Mouse (Mus musculus): ENCODE data around the gene Ccdc167. TPM values are rescaled to one million over a fixed set of nuclear protein-coding genes. Genes with fewer than 3 reads are reported as not detected.

Gene Ccdc167
- polyA plus RNA-seq, 1 experiment from 2014 or later = 12.0 TPM

- H3K4me2 ChIP-seq (replicated peaks) = no peak overlapping the region
- WGBS = 67% methylated on average over 7 of the region's 7 CpGs
- H3K9me3 ChIP-seq = no peaks in the 10 kb centered on the region
- ATAC-seq = no peak
- no peaks in the 10 kb centered on the region for H3K36me3 ChIP-seq
- H3K4me1 ChIP-seq (replicated peaks) = peaks cover 73% of the 10 kb centered on the region
- H3K9ac ChIP-seq (replicated peaks) = no peak overlapping the region
- H3K27ac ChIP-seq = 0 out of 2 replicates have a peak overlapping the region, but pooled peaks have one; percentile 49
- no peaks in the 10 kb centered on the region for H3K27me3 ChIP-seq
- no peak overlapping the region for H3K4me3 ChIP-seq (replicated peaks)
These were observed 4.3 kb downstream of the Ccdc167 start for GRCm38 (mm10) chr17:29712565-29712964.

DNA sequence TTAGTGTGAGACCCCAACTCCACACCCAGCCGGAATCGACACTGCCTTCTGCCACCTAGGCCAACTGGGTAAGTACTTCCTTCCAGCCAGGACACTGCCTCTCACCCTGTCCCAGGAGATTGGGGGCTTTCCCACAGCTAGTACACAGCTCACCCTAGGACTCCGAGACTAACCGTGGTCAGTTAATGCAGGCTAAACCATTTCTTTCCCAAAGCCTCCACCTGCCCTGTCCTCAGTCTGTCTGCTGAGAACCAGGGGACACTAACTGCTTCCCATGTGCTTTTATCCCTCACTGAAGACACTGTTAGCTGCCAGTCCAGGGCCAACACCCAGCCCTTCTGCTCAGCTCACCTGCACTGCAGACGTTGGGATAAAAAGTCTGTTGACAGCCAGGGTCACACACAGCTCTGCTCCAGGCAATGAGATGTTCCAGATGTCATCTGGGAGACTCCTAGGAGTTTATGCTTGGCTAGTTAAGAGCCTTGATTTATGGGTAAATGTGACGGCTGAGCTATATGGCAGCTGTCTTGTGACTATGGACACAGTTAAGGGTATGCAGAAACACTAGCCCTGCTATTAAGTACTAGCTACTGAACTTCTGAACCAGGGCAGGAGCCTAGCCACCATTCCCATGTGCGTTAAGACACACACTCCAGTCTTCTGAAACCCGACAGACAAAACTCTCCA, 5.0 kb downstream of the Ccdc167 start:
- Histone ChIP-seq H3K27ac (peak overlapping the region; percentile 49; the same call in 1 of the 2 replicates), H3K27me3 (no peaks in the 10 kb centered on the region), H3K4me3 (replicated peaks) (no peak overlapping the region), H3K36me3 (no peaks in the 10 kb centered on the region), H3K9me3 (no peaks in the 10 kb centered on the region), H3K4me2 (replicated peaks) (no peak overlapping the region), H3K9ac (replicated peaks) (no peak overlapping the region), H3K4me1 (replicated peaks) (peaks cover 75% of the 10 kb centered on the region)
- no peak for ATAC-seq
- 78% methylated on average over 8 of the region's 8 CpGs for WGBS

GRCm38 (mm10) chr17:29711076-29711744, 5.6 kb downstream of the Ccdc167 start:
- peak overlapping the region; percentile 49 for H3K27ac ChIP-seq
- no peak overlapping the region for H3K9ac ChIP-seq (replicated peaks)
- 69% methylated on average over 19 of the region's 19 CpGs for WGBS
- H3K4me3 ChIP-seq (replicated peaks) = no peak overlapping the region
- H3K4me1 ChIP-seq (replicated peaks) = peaks cover 77% of the 10 kb centered on the region
- ATAC-seq = no peak
- no peaks in the 10 kb centered on the region for H3K9me3 ChIP-seq
- H3K4me2 ChIP-seq (replicated peaks) = no peak overlapping the region
- H3K27me3 ChIP-seq = no peaks in the 10 kb centered on the region
- no peaks in the 10 kb centered on the region for H3K36me3 ChIP-seq

DNA sequence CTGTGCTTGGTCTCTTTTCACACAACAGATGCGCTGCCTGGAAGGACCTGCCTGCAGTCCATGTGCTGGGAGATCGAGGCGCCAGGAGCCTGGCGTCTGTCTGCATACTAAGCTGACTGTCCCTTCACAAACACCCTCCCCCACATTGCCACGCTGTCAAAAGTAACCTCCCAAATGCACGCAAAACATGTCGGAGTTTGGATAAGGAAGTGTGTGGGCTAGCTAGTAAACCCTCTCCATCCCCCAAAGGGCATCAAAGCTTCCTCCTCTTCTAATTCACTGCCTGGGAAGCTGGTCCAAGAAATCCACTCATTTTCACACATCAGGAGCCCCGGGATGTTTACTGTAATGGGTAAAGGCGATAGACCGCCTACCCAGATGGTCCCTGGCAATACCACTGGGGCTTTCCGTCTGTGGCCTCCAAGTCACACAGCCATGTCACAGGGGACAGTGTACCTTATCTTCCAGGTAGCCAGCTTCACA, 6.2 kb downstream of the Ccdc167 start:
- ATAC-seq = no peak
- Histone ChIP-seq H3K4me2 (replicated peaks) (no peak overlapping the region), H3K4me1 (replicated peaks) (peaks cover 74% of the 10 kb centered on the region), H3K36me3 (no peaks in the 10 kb centered on the region), H3K9me3 (no peaks in the 10 kb centered on the region), H3K9ac (replicated peaks) (no peak overlapping the region), H3K27me3 (no peaks in the 10 kb centered on the region), H3K27ac (peak overlapping the region; percentile 49), H3K4me3 (replicated peaks) (no peak overlapping the region)
- WGBS = 75% methylated on average over 11 of the region's 11 CpGs

- H3K9me3 ChIP-seq = no peaks in the 10 kb centered on the region
- H3K27ac ChIP-seq = peak overlapping the region; percentile 6
- ATAC-seq = no peak
- H3K4me3 ChIP-seq (replicated peaks) = no peak overlapping the region
- H3K27me3 ChIP-seq = no peaks in the 10 kb centered on the region
- no peak overlapping the region for H3K4me2 ChIP-seq (replicated peaks)
- H3K4me1 ChIP-seq (replicated peaks) = peaks cover 76% of the 10 kb centered on the region
- H3K36me3 ChIP-seq = peaks cover 5% of the 10 kb centered on the region; the same call in 1 of the 2 replicates
- H3K9ac ChIP-seq (replicated peaks) = 0 out of 2 replicates have a peak overlapping the region, but pooled peaks have one; percentile 28
- WGBS = 78% methylated on average over 5 of the region's 5 CpGs
These were observed 8.1 kb downstream of the Ccdc167 start for GRCm38 (mm10) chr17:29708783-29709182.

DNA sequence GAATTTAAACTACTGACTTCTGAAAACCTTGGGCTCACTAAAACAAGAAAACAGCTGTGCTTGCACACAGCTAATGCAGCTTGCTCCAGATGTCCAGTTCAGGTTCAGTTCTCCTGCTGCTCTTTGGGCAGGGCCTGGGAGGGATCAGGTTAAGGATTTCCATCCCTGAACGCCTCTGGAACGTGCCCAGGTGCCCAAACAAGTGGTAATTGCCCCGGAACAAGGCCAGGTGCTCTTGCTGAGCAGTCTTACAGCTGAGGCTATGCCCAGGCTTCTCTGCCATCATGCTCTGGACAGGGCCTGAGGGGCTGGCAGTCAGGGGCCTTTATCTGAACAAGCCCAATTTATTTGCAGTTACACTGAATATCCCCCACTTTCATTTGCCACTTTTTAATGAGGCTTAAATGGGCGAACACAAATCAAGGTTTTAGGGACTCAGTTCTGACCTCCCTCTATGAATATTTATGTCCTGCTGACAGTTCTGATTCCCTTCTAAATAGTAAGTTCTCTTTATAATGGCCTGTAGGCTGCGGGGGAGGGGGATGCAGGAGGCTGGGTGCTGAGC, 9.8 kb downstream of the Ccdc167 start:
- no peaks in the 10 kb centered on the region for H3K9me3 ChIP-seq
- no peak overlapping the region for H3K4me2 ChIP-seq (replicated peaks)
- peak overlapping the region; percentile 41 for H3K27ac ChIP-seq
- peak overlapping the region; percentile 3; the same call in 1 of the 2 replicates for H3K9ac ChIP-seq (replicated peaks)
- H3K36me3 ChIP-seq = peaks cover 21% of the 10 kb centered on the region
- peaks cover 79% of the 10 kb centered on the region for H3K4me1 ChIP-seq (replicated peaks)
- no peak overlapping the region for H3K4me3 ChIP-seq (replicated peaks)
- H3K27me3 ChIP-seq = no peaks in the 10 kb centered on the region
- ATAC-seq = no peak
- 34% methylated on average over 5 of the region's 5 CpGs for WGBS

GRCm38 (mm10) chr17:29705881-29706280, 11.0 kb downstream of the Ccdc167 start:
- ATAC-seq = no peak
- Histone ChIP-seq H3K9ac (replicated peaks) (no peak overlapping the region), H3K4me2 (replicated peaks) (no peak overlapping the region), H3K36me3 (peaks cover 33% of the 10 kb centered on the region), H3K4me1 (replicated peaks) (peaks cover 67% of the 10 kb centered on the region), H3K27ac (no peak overlapping the region), H3K4me3 (replicated peaks) (no peak overlapping the region), H3K9me3 (no peaks in the 10 kb centered on the region), H3K27me3 (no peaks in the 10 kb centered on the region)
- 87% methylated on average over 5 of the region's 5 CpGs for WGBS

DNA sequence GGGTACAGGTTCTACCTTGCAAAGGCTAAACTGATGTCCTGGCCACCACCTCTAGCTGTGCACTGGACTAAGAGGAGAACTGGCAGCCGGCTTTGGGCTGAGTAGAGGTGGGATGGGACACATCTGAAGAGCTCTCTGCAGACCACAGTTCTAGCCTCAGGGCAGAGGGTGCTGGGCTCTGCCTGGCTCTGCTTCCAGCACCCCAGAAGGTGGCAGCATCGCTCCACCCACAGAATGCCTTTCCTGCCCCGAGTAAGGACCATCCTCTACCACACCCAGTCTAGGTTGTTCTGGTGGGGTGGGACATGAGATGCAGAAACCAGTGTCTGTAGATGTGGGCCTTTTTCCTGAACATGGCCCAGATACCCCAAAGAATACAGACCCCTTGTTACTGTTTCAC, 12.1 kb downstream of the Ccdc167 start:
- no peak overlapping the region for H3K4me3 ChIP-seq (replicated peaks)
- peaks cover 56% of the 10 kb centered on the region for H3K4me1 ChIP-seq (replicated peaks)
- H3K27me3 ChIP-seq = no peaks in the 10 kb centered on the region
- H3K4me2 ChIP-seq (replicated peaks) = no peak overlapping the region
- H3K9me3 ChIP-seq = no peaks in the 10 kb centered on the region
- peak; percentile 81 for ATAC-seq
- WGBS = 35% methylated on average over 3 of the region's 3 CpGs
- no peak overlapping the region for H3K9ac ChIP-seq (replicated peaks)
- H3K36me3 ChIP-seq = peaks cover 44% of the 10 kb centered on the region
- no peak overlapping the region for H3K27ac ChIP-seq

GRCm38 (mm10) chr17:29702938-29703710, 13.7 kb downstream of the Ccdc167 start:
- Histone ChIP-seq H3K27ac (peak overlapping the region; percentile 7; the same call in 1 of the 2 replicates), H3K4me1 (replicated peaks) (peaks cover 40% of the 10 kb centered on the region), H3K36me3 (peaks cover 61% of the 10 kb centered on the region), H3K27me3 (no peaks in the 10 kb centered on the region), H3K4me3 (replicated peaks) (no peak overlapping the region), H3K4me2 (replicated peaks) (no peak overlapping the region), H3K9me3 (no peaks in the 10 kb centered on the region), H3K9ac (replicated peaks) (no peak overlapping the region)
- WGBS = 83% methylated on average over 4 of the region's 4 CpGs
- no peak for ATAC-seq

GRCm38 (mm10) chr17:29700573-29700972, 16.3 kb downstream of the Ccdc167 start:
- Histone ChIP-seq H3K4me3 (replicated peaks) (no peak overlapping the region), H3K9me3 (no peaks in the 10 kb centered on the region), H3K27me3 (no peaks in the 10 kb centered on the region), H3K36me3 (peaks cover 81% of the 10 kb centered on the region), H3K4me2 (replicated peaks) (no peak overlapping the region), H3K4me1 (replicated peaks) (peaks cover 18% of the 10 kb centered on the region), H3K9ac (replicated peaks) (no peak overlapping the region), H3K27ac (no peak overlapping the region)
- WGBS = 92% methylated on average over 7 of the region's 7 CpGs
- ATAC-seq = no peak

DNA sequence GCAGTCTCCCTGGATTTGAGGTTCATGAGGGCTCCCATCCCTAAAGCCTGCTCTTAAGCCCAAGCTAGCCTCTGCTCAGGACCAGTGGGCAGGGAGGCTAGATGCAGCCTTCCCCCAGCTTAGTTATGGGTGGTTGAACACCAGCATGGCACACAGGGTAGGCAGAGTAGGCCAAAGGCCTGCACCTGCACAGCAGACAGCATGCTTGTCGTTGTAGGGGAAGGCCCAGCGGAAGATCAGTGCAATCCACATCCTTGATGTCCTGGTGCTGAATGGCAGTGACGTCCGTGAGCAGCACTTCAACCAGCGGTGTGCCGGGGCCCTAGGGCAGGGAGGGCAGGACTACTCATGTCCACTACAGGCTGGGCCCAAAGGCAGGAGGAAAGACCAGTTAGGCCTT, 18.4 kb downstream of the Ccdc167 start:
- Histone ChIP-seq H3K27ac (no peak overlapping the region), H3K9me3 (no peaks in the 10 kb centered on the region), H3K4me2 (replicated peaks) (no peak overlapping the region), H3K9ac (replicated peaks) (no peak overlapping the region), H3K4me3 (replicated peaks) (no peak overlapping the region), H3K36me3 (peaks cover 94% of the 10 kb centered on the region), H3K4me1 (replicated peaks) (peaks cover 12% of the 10 kb centered on the region), H3K27me3 (no peaks in the 10 kb centered on the region)
- no peak for ATAC-seq
- WGBS = 86% methylated on average over 6 of the region's 6 CpGs

All from midbrain, embryonic 13.5 days (tissue).